Mouse (Mus musculus) cerebellum, adult 9-10 months (tissue): ENCODE measurements around the gene Rcc1l.

ENCODE experiments used
- DNase-seq: peaks from one replicate; pipeline ENCODE4 v3.0.0; 2022

The Rcc1l gene

DNA sequence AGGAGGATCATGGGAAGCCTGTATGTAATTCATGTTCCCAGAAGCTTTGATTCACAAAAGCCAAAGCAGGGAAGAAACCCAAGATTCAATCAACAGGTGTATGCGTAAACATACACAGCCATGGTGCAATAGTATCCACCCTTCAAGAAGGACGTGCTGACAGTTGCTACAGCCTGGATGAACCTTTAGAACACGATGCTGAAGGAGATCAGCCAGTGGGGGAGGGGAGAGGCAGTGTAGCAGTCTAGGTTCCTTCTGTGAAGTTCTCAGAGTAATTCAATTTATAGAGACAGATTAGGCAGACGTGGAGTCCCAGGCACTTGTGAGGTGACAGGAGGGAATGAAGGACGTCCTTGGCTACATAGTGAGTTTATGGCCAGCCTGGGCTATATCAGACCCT, 61.6 kb downstream of the Rcc1l start:
- DNase-seq: no peak

DNA sequence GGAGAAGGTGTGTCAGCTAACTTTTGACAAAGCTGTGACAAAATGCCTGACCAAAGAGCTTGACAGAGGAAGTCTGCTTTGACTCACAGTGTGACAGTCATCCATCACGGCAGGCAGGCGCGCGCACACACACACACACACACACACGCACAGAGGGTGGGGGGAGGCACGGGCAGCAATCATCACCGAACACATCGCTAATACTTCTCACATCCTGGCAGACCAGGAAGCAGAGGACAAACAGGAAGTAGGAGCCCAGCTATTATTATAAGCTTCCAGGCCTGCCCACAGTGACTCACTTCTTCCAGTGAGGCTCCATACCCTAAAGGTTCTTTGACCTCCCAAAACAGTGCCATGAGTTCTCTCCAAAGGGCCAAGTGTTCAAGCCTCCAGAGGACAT, 70.7 kb downstream of the Rcc1l start:
- DNase-seq: no peak

DNA sequence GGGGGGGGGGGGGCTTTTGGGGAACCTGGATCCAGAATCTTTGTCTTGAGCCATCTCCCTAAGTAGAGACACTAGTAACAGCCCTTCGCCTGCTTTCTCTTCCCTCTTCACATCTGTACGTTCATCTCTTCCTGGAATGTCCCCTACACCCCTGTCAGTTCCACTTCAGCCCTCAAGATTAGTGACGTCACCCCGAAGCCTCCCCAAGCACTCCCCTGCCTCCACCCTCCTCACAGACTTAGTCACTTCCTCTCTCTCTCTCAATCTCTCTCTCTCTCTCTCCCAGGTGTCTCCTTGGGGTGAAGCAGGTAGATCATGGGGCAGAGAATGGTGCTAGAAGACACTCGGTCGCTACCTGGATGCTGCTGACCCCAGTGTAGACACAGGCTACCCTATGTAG, 73.9 kb downstream of the Rcc1l start:
- DNase-seq: no peak

DNA sequence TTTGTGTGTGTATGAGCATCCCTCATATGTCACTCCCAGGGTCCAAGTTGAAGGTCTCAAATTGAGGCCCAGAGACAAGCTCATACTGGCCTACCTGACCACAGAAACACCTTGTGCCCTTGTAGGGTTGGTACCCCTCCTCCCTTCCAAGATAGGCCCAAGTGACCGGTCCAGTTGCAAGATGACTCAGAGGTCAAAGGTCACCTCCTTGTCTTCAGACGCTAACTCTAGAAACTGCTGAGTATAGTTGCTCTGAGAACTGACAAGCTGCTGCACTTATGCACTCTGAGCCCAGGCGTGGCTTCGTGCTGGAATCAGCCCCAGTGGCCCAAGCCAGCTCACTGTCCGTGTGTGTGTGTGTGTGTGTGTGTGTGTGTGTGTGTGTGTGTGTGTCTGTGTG, 74.7 kb downstream of the Rcc1l start:
- DNase-seq: peak; percentile 42

DNA sequence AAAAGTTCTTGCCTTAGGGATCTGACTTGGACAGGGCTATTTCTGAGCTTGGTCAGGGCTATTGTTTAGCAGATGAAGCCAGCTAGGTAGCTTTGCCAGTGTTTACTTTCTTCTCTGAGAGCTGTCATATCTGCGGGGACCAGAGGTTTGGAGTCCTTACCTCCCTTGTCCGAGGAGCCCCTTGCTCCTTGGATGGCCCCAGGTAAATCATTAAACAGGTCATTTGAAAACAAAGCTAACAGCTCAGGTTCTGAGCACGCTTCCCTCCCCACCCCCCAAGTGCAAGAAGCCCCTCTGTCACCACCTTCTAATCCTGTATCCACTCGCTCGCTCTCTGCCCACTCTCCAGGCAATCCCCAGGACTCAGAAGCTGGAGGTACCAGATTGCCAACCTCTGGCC, 75.3 kb downstream of the Rcc1l start:
- DNase-seq: peak; percentile 42

DNA sequence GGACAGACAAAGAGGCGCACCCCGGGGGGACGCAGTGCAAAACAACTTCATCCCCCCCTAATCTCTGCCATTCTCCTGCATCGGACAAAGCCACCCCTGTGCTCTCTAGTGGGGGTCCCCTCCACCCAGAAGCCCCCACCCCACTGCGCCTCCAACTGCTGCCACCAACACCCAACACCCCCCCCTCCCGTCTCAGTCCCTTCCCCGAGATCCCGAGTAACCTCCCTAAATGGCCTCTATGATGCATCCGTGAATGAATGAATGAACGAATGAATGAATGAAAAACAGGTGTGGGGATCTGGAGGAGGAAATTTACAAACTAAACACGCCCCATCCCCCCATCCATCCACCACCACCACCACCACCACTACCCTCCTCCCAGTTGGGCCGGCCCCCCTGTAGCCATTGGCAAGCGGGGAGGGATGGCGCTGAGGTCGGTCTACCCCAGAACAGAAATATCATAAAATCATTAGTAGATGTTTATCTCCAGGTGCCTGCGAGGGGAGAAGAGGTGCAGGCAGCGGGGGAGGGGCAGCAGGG, 76.3 kb downstream of the Rcc1l start:
- DNase-seq: peak; percentile 54

DNA sequence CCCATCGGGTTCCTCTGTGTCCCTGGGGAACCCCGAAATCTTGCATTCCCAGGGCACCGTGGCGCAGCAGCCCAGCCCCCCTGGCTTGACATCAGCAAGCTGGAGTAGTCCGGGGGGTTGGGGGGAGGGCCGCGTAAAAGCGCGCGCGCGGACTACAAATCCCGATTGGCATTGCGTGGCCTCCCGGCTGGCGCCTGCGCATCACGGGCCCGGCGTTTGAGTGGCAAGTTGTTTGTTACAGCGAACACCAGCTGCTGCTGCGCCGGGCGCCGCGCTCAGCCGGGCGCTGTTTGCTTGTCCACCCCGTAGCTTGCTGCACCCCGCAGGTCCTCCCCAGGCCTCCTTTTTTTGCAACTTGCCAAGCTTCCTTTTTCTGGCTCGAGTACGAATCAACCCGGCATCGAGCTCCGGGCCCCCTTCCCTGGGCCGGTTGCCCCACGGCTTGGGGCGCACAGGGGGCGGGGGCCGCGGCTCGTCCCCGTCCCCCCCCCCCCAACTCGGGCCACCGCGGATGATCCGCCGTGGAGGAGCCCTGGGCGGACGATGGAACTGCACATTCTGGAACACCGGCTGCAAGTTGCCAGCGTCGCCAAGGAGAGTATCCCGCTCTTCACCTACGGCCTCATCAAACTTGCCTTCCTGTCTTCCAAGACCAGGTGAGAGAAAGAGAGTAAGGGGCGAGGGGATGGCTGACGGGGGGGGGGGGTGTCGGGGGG, 76.9 kb downstream of the Rcc1l start, which contains the start of gene Castor2:
Gene Castor2, plus strand, starts transcription at position 216 of the 716 bp plus-strand sequence.
- peak; percentile 94 for DNase-seq

DNA sequence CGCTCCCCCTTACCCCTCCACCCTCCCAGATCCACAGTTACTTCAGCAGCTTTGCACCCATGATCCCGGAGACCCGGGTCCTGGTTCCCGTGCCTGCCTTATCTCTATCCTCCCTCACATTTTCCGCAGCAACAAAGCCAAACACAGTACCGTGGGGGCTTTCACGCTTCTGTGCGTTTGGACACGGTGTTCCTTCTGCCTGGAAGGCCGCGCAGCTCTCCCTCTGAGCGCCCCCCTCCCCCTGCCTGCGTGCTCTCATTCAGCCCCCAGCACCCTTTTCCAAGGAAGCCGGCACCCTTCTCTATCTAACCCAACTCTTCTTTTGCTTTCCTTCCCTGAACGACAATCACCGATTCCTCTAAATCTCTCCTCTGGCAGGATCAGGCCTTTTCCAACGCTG, 77.6 kb downstream of the Rcc1l start:
- DNase-seq: no peak

DNA sequence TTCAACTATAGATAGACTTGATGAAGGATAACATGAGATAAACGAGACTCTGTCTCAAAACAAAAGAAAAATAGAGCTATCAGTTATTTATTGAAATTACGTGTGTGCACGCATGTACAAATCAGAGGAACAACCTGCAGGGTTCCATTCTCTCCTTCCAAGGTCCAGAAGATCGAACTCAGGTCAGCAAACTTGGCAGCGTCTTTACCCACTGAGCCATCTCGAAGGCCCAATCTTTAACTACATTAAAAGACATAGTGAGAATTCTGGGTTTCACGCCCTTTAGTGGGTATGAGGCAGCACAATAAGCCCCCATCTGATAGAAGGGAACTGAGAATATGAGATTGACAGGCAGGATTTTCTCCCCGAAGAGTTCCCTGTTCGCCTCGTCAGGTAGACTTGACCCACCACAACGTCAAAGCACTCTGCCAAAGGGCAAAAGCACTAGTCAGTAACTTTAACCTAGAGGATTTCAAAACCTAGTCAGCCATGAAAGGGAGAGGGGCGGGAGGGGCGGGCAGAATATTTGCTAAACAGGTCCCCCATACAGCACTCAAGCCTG, 78.2 kb downstream of the Rcc1l start:
- DNase-seq: no peak
